Mouse (Mus musculus) E14TG2a.4 (cell line): ENCODE results near the gene Snrpa.
A peak's percentile ranks its signal among the peaks of the same experiment; 100 is the strongest.

Source experiments
- H3K27me3 ChIP-seq: 2 replicates; pipeline ENCODE4 v1.6.1; 2014; ENCODE audit warnings: low read length, control low read depth; ENCODE audit not compliant: insufficient read depth
- H3K36me3 ChIP-seq: 2 replicates; pipeline ENCODE4 v1.6.1; 2014; ENCODE audit warnings: low read length, control low read depth; ENCODE audit not compliant: insufficient read depth
- H3K4me1 ChIP-seq: replicated peaks from 2 replicates; pipeline ENCODE4 v1.6.1; 2014; ENCODE audit warnings: low read depth, low read length, control low read depth
- H3K4me3 ChIP-seq: replicated peaks from 2 replicates; pipeline ENCODE4 v1.5.1; 2014; ENCODE audit warnings: mild to moderate bottlenecking, low read length
- H3K9me3 ChIP-seq: 2 replicates; pipeline ENCODE4 v1.6.1; 2014; ENCODE audit warnings: low read length, control low read depth
- CTCF ChIP-seq: conservative IDR thresholded peaks from 2 replicates; pipeline ENCODE4 v1.5.1; 2014; ENCODE audit warnings: low read length
- NANOG ChIP-seq: IDR thresholded peaks from 2 replicates; pipeline ENCODE4 v1.6.1; 2014; ENCODE audit warnings: borderline replicate concordance, low read length, mixed read lengths
- POU5F1 ChIP-seq: IDR thresholded peaks from 2 replicates; pipeline ENCODE4 v1.6.1; 2014; ENCODE audit warnings: low read length, borderline replicate concordance

The Snrpa gene

GRCm38 (mm10) chr7:27166229-27166613 is 29.9 kb downstream of the Snrpa start:
- no peaks in the 10 kb centered on the region for H3K27me3 ChIP-seq
- peaks cover 64% of the 10 kb centered on the region for H3K4me1 ChIP-seq
- TF ChIP-seq POU5F1 (no peak), NANOG (no peak), CTCF (no peak)
- H3K4me3 ChIP-seq: peak overlapping the region; percentile 89
- H3K36me3 ChIP-seq: peaks cover 71% of the 10 kb centered on the region
- H3K9me3 ChIP-seq: no peaks in the 10 kb centered on the region

- no peak for TF ChIP-seq CTCF
- no peak for TF ChIP-seq POU5F1
- TF ChIP-seq NANOG: no peak
- Histone ChIP-seq H3K9me3 (no peaks in the 10 kb centered on the region), H3K4me3 (peak overlapping the region; percentile 89), H3K36me3 (peaks cover 71% of the 10 kb centered on the region), H3K4me1 (peaks cover 69% of the 10 kb centered on the region), H3K27me3 (no peaks in the 10 kb centered on the region)
Measured at GRCm38 (mm10) chr7:27165696-27166095, 30.4 kb downstream of the Snrpa start.

GRCm38 (mm10) chr7:27165007-27165655 is 30.9 kb downstream of the Snrpa start:
- H3K36me3 ChIP-seq: peaks cover 71% of the 10 kb centered on the region
- no peaks in the 10 kb centered on the region for H3K9me3 ChIP-seq
- H3K27me3 ChIP-seq: no peaks in the 10 kb centered on the region
- H3K4me1 ChIP-seq: peaks cover 75% of the 10 kb centered on the region
- H3K4me3 ChIP-seq: peak overlapping the region; percentile 89
- TF ChIP-seq POU5F1 (no peak), NANOG (no peak), CTCF (no peak)

GRCm38 (mm10) chr7:27164112-27164947 is 31.7 kb downstream of the Snrpa start:
- peaks cover 82% of the 10 kb centered on the region for H3K4me1 ChIP-seq
- H3K36me3 ChIP-seq: peaks cover 69% of the 10 kb centered on the region
- no peaks in the 10 kb centered on the region for H3K9me3 ChIP-seq
- peak overlapping the region; percentile 89 for H3K4me3 ChIP-seq
- H3K27me3 ChIP-seq: no peaks in the 10 kb centered on the region
- no peak for TF ChIP-seq CTCF

- TF ChIP-seq CTCF (no peak), POU5F1 (no peak), NANOG (no peak)
Measured at GRCm38 (mm10) chr7:27163450-27163805, 32.6 kb downstream of the Snrpa start.

GRCm38 (mm10) chr7:27162780-27163449 is 33.2 kb downstream of the Snrpa start:
- Histone ChIP-seq H3K27me3 (no peaks in the 10 kb centered on the region), H3K36me3 (peaks cover 69% of the 10 kb centered on the region), H3K9me3 (no peaks in the 10 kb centered on the region), H3K4me3 (peak overlapping the region; percentile 89; the same call in 1 of the 2 replicates), H3K4me1 (peaks cover 89% of the 10 kb centered on the region)
- TF ChIP-seq CTCF: no peak

More at GRCm38 (mm10) chr7:27163450-27163805, 32.6 kb downstream of the Snrpa start:
- Histone ChIP-seq H3K9me3 (no peaks in the 10 kb centered on the region), H3K27me3 (no peaks in the 10 kb centered on the region), H3K4me3 (peak overlapping the region; percentile 89; the same call in 1 of the 2 replicates), H3K4me1 (peaks cover 89% of the 10 kb centered on the region), H3K36me3 (peaks cover 69% of the 10 kb centered on the region)

GRCm38 (mm10) chr7:27161744-27162143 is 34.3 kb downstream of the Snrpa start:
- no peaks in the 10 kb centered on the region for H3K9me3 ChIP-seq
- H3K27me3 ChIP-seq: no peaks in the 10 kb centered on the region
- H3K4me3 ChIP-seq: no peak overlapping the region
- no peak for TF ChIP-seq POU5F1
- H3K4me1 ChIP-seq: peaks cover 82% of the 10 kb centered on the region
- H3K36me3 ChIP-seq: peaks cover 75% of the 10 kb centered on the region

GRCm38 (mm10) chr7:27160921-27161320 is 35.1 kb downstream of the Snrpa start:
- peaks cover 75% of the 10 kb centered on the region for H3K36me3 ChIP-seq
- no peaks in the 10 kb centered on the region for H3K27me3 ChIP-seq
- peaks cover 89% of the 10 kb centered on the region for H3K4me1 ChIP-seq
- H3K9me3 ChIP-seq: no peaks in the 10 kb centered on the region
- H3K4me3 ChIP-seq: peak overlapping the region; percentile 45; the same call in 1 of the 2 replicates
- TF ChIP-seq NANOG (no peak), CTCF (no peak), POU5F1 (no peak)

GRCm38 (mm10) chr7:27159882-27160281 is 36.2 kb downstream of the Snrpa start:
- H3K36me3 ChIP-seq: peaks cover 71% of the 10 kb centered on the region
- no peaks in the 10 kb centered on the region for H3K27me3 ChIP-seq
- peak overlapping the region; percentile 45 for H3K4me3 ChIP-seq
- H3K9me3 ChIP-seq: no peaks in the 10 kb centered on the region
- TF ChIP-seq CTCF (peak; percentile 86), NANOG (no peak)
- peaks cover 89% of the 10 kb centered on the region for H3K4me1 ChIP-seq
